Mouse (Mus musculus) myocyte (in vitro differentiated cells): ENCODE results near the gene Zxdc. TPM values are rescaled to one million over a fixed set of nuclear protein-coding genes. Genes with fewer than 3 reads are reported as not detected.

ENCODE experiments used
- H3K27me3 ChIP-seq: one replicate; pipeline ENCODE4 v1.6.1; 2011; ENCODE audit not compliant: control insufficient read depth, insufficient read depth, insufficient read length
- H3K36me3 ChIP-seq: one replicate; pipeline ENCODE4 v1.6.1; 2011; ENCODE audit not compliant: control insufficient read depth, insufficient read depth
- H3K4me2 ChIP-seq: one replicate; pipeline ENCODE4 v1.6.1; 2011; ENCODE audit warnings: low read depth, control low read depth
- H3K4me3 ChIP-seq: one replicate; pipeline ENCODE4 v1.5.1; 2011; ENCODE audit warnings: mild to moderate bottlenecking, control low read depth, moderate library complexity
- H3K79me2 ChIP-seq: one replicate; pipeline ENCODE4 v1.6.1; 2011; ENCODE audit not compliant: control insufficient read depth, insufficient read depth
- H3ac ChIP-seq: one replicate; pipeline ENCODE4 v1.6.1; 2011; ENCODE audit not compliant: control insufficient read depth, insufficient read length
- CEBPB ChIP-seq: IDR thresholded peaks from 2 replicates; pipeline ENCODE4 v1.6.1; 2011; ENCODE audit warnings: mild to moderate bottlenecking, moderate library complexity; ENCODE audit not compliant: poor library complexity, insufficient read depth, severe bottlenecking
- E2F4 ChIP-seq: IDR thresholded peaks from one replicate; pipeline ENCODE4 v1.6.1; 2011; ENCODE audit warnings: mild to moderate bottlenecking, control low read depth, moderate library complexity; ENCODE audit not compliant: insufficient read depth
- MAX ChIP-seq: IDR thresholded peaks from one replicate; pipeline ENCODE4 v1.6.1; 2011; ENCODE audit warnings: low read depth, mild to moderate bottlenecking, control low read depth
- MYOD1 ChIP-seq, 3 experiments: IDR thresholded peaks; one replicate each; pipeline ENCODE4 v1.6.1; 2011; ENCODE audit warnings: control low read depth in 2 of 3, low read depth in 2 of 3, mild to moderate bottlenecking in 2 of 3, moderate library complexity in 1 of 3; ENCODE audit not compliant: insufficient read length in 2 of 3, control insufficient read depth in 1 of 3
- MYOG ChIP-seq, 3 experiments: IDR thresholded peaks; one replicate each; pipeline ENCODE4 v1.6.1; 2011; ENCODE audit warnings: control low read depth in 2 of 3, low read depth in 2 of 3, mild to moderate bottlenecking in 2 of 3; ENCODE audit not compliant: insufficient read length in 2 of 3, control insufficient read depth in 1 of 3, insufficient read depth in 1 of 3
- POLR2A ChIP-seq: IDR thresholded peaks from one replicate; pipeline ENCODE4 v1.6.1; 2011; ENCODE audit warnings: low read depth, mild to moderate bottlenecking, control low read depth, moderate library complexity; ENCODE audit not compliant: insufficient read length
- POLR2AphosphoS2 ChIP-seq: IDR thresholded peaks from one replicate; pipeline ENCODE4 v1.6.1; 2011; ENCODE audit warnings: low read depth, control low read depth; ENCODE audit not compliant: insufficient read length
- REST ChIP-seq: IDR thresholded peaks from one replicate; pipeline ENCODE4 v1.6.1; 2011; ENCODE audit warnings: mild to moderate bottlenecking, control low read depth, moderate library complexity; ENCODE audit not compliant: insufficient read depth, insufficient read length
- SRF ChIP-seq: IDR thresholded peaks from one replicate; pipeline ENCODE4 v1.6.1; 2011; ENCODE audit warnings: low read depth; ENCODE audit not compliant: control insufficient read depth, insufficient read length
- TCF12 ChIP-seq: IDR thresholded peaks from one replicate; pipeline ENCODE4 v1.6.1; 2011; ENCODE audit warnings: mild to moderate bottlenecking, control low read depth; ENCODE audit not compliant: poor library complexity, insufficient read depth, severe bottlenecking
- TCF3 ChIP-seq: IDR thresholded peaks from one replicate; pipeline ENCODE4 v1.6.1; 2011; ENCODE audit warnings: low read depth, control low read depth; ENCODE audit not compliant: insufficient read length
- USF1 ChIP-seq: IDR thresholded peaks from one replicate; pipeline ENCODE4 v1.6.1; 2011; ENCODE audit warnings: low read depth, mild to moderate bottlenecking, control low read depth, moderate library complexity
- polyA plus RNA-seq: library from polyadenylated mRNA; unstranded; fragments of >200 nt; fragmentation: generic; extraction: Trizol; gene quantifications from one replicate; pipeline ENCODE4 v1.2.1, GENCODE M21; 2012; ENCODE audit warnings: missing spikeins

Zxdc gene
- polyA plus RNA-seq, 1 experiment = 7.6 TPM

DNA sequence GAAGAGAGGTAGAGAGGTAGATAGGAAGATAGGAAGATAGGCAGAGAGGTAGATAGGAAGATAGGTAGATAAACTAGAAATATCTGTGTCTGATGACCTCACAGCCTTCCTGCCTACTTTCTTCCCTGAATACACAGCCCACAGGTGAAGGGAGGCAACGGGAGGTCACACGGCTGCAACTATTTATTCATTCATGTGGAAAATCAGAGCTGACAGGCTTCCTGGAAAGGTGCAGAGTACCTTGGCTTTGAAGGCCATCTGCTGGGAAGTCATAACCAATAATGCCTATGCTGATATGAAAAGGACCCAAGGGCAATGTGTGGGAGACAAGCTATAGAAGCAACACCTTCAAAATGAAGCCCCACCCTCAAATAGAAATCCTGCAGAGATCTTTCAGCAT lies 26.9 kb upstream of the Zxdc start:
- Histone ChIP-seq H3K36me3 (no peaks in the 10 kb centered on the region), H3K4me3 (no peak overlapping the region), H3K4me2 (no peak overlapping the region), H3K27me3 (peaks cover 22% of the 10 kb centered on the region), H3K79me2 (no peaks in the 10 kb centered on the region), H3ac (no peak overlapping the region)
- TF ChIP-seq MYOG (IDR thresholded peaks at IDR 0.05; ENCODE audit: control insufficient read depth in 1 of 3, insufficient read depth in 1 of 3, insufficient read length in 2 of 3, low read depth in 2 of 3) (no peak), MYOD1 (IDR thresholded peaks at IDR 0.05; ENCODE audit: control insufficient read depth in 1 of 3, insufficient read length in 2 of 3, low read depth in 2 of 3) (no peak), MAX (no peak), REST (no peak), E2F4 (no peak), CEBPB (no peak)

- H3ac ChIP-seq = no peak overlapping the region
Observed at GRCm38 (mm10) chr6:90347183-90347582, 22.1 kb upstream of the Zxdc start.

DNA sequence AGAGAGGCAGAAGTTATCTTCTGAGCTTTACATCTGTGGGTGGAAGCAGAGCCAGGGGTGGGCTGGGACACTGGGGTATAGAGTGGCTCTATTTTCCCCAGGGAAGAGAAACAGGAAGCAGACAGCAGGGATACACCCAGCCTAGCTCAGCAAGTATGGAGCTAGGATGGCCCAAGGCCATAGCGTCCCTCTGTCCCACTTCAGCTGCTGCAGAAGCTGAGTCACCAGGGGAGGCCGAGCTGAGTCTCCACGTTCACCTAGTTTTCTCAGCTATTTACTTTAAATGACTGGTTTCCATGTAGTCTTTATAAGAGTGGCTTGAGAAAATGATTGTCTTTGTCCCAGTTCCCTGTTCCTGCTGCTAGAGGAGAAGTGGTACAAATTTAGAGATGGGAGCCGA lies 20.8 kb upstream of the Zxdc start:
- Histone ChIP-seq H3K27me3 (peaks cover 18% of the 10 kb centered on the region), H3K4me3 (no peak overlapping the region), H3K4me2 (no peak overlapping the region), H3ac (no peak overlapping the region), H3K36me3 (no peaks in the 10 kb centered on the region), H3K79me2 (no peaks in the 10 kb centered on the region)
- TF ChIP-seq E2F4 = no peak
- no peak for TF ChIP-seq POLR2AphosphoS2
- no peak for TF ChIP-seq CEBPB
- no peak for TF ChIP-seq TCF12
- no peak for TF ChIP-seq SRF
- TF ChIP-seq MYOG (IDR thresholded peaks at IDR 0.05; ENCODE audit: control insufficient read depth in 1 of 3, insufficient read depth in 1 of 3, insufficient read length in 2 of 3, low read depth in 2 of 3) = no peak
- TF ChIP-seq POLR2A = no peak
- no peak for TF ChIP-seq TCF3
- no peak for TF ChIP-seq REST
- TF ChIP-seq MAX = no peak
- TF ChIP-seq MYOD1 (IDR thresholded peaks at IDR 0.05; ENCODE audit: control insufficient read depth in 1 of 3, insufficient read length in 2 of 3, low read depth in 2 of 3) = no peak
- TF ChIP-seq USF1 = no peak

More at GRCm38 (mm10) chr6:90347183-90347582, 22.1 kb upstream of the Zxdc start:
- no peak overlapping the region for H3K4me3 ChIP-seq
- no peak for TF ChIP-seq CEBPB
- no peak for TF ChIP-seq MAX
- TF ChIP-seq TCF12 = no peak
- no peak for TF ChIP-seq MYOG (IDR thresholded peaks at IDR 0.05; ENCODE audit: control insufficient read depth in 1 of 3, insufficient read depth in 1 of 3, insufficient read length in 2 of 3, low read depth in 2 of 3)
- TF ChIP-seq TCF3 = no peak
- TF ChIP-seq USF1 = no peak
- no peak for TF ChIP-seq SRF
- no peak for TF ChIP-seq POLR2AphosphoS2
- TF ChIP-seq REST = no peak
- no peak for TF ChIP-seq POLR2A
- TF ChIP-seq E2F4 = no peak
- TF ChIP-seq MYOD1 (IDR thresholded peaks at IDR 0.05; ENCODE audit: control insufficient read depth in 1 of 3, insufficient read length in 2 of 3, low read depth in 2 of 3) = no peak
- peaks cover 18% of the 10 kb centered on the region for H3K27me3 ChIP-seq
- no peaks in the 10 kb centered on the region for H3K36me3 ChIP-seq
- H3K79me2 ChIP-seq = no peaks in the 10 kb centered on the region
- no peak overlapping the region for H3K4me2 ChIP-seq

- Histone ChIP-seq H3K4me3 (no peak overlapping the region), H3K27me3 (peaks cover 13% of the 10 kb centered on the region), H3ac (no peak overlapping the region), H3K36me3 (no peaks in the 10 kb centered on the region), H3K4me2 (no peak overlapping the region), H3K79me2 (no peaks in the 10 kb centered on the region)
- no peak for TF ChIP-seq USF1
- TF ChIP-seq MYOD1 (IDR thresholded peaks at IDR 0.05; ENCODE audit: control insufficient read depth in 1 of 3, insufficient read length in 2 of 3, low read depth in 2 of 3) = peak in 2 of 3 experiments; percentile 41 to 68
Observed at GRCm38 (mm10) chr6:90350011-90350410, 19.3 kb upstream of the Zxdc start.

- no peaks in the 10 kb centered on the region for H3K36me3 ChIP-seq
- no peak overlapping the region for H3ac ChIP-seq
Observed at GRCm38 (mm10) chr6:90358142-90358541, 11.2 kb upstream of the Zxdc start.

More at GRCm38 (mm10) chr6:90358142-90358541, 11.2 kb upstream of the Zxdc start:
- TF ChIP-seq POLR2A (no peak), REST (no peak), MAX (no peak), POLR2AphosphoS2 (no peak), MYOG (IDR thresholded peaks at IDR 0.05; ENCODE audit: control insufficient read depth in 1 of 3, insufficient read depth in 1 of 3, insufficient read length in 2 of 3, low read depth in 2 of 3) (no peak), CEBPB (no peak), TCF12 (no peak), USF1 (no peak), E2F4 (no peak), MYOD1 (IDR thresholded peaks at IDR 0.05; ENCODE audit: control insufficient read depth in 1 of 3, insufficient read length in 2 of 3, low read depth in 2 of 3) (no peak), TCF3 (no peak), SRF (no peak)
- Histone ChIP-seq H3K4me3 (no peak overlapping the region), H3K79me2 (no peaks in the 10 kb centered on the region), H3K4me2 (no peak overlapping the region), H3K27me3 (no peaks in the 10 kb centered on the region)
